Mouse (Mus musculus) midbrain, embryonic 15.5 days (tissue): ENCODE results near the gene Trappc6a. TPM values are rescaled to one million over a fixed set of nuclear protein-coding genes. Genes with fewer than 3 reads are reported as not detected.

Source experiments
- ATAC-seq: fragments of 200-750 bp; cut with Nextera tagmentation; replicated peaks from 2 replicates; pipeline ENCODE4 v1.8.0; 2017; ENCODE audit warnings: moderate TSS enrichment
- H3K27ac ChIP-seq: fragments of 300-500 bp; sonication (generic); 2 replicates; pipeline ENCODE4 v1.5.1; 2015; ENCODE audit warnings: mild to moderate bottlenecking, inconsistent platforms
- H3K27me3 ChIP-seq: fragments of 300-500 bp; sonication (generic); replicated peaks from 2 replicates; pipeline ENCODE4 v1.6.1; 2015; ENCODE audit warnings: inconsistent platforms
- H3K36me3 ChIP-seq: fragments of 300-500 bp; sonication (generic); replicated peaks from 2 replicates; pipeline ENCODE4 v1.6.1; 2015; ENCODE audit warnings: inconsistent platforms
- H3K4me1 ChIP-seq: fragments of 300-500 bp; sonication (generic); 2 replicates; pipeline ENCODE4 v1.6.1; 2015; ENCODE audit warnings: inconsistent platforms
- H3K4me2 ChIP-seq: fragments of 300-500 bp; sonication (generic); 2 replicates; pipeline ENCODE4 v1.6.1; 2015; ENCODE audit warnings: inconsistent platforms, mild to moderate bottlenecking, moderate library complexity
- H3K4me3 ChIP-seq: fragments of 300-500 bp; sonication (generic); 2 replicates; pipeline ENCODE4 v1.5.1; 2015; ENCODE audit warnings: mild to moderate bottlenecking, inconsistent platforms
- H3K9ac ChIP-seq: fragments of 300-500 bp; sonication (generic); 2 replicates; pipeline ENCODE4 v1.6.1; 2015; ENCODE audit warnings: mild to moderate bottlenecking, inconsistent platforms
- H3K9me3 ChIP-seq: fragments of 300-500 bp; sonication (generic); 2 replicates; pipeline ENCODE4 v1.6.1; 2016; ENCODE audit warnings: inconsistent platforms
- WGBS: fragments of 180-500 bp; shearing (Covaris S2); methylation state at CpG from one replicate; pipeline ENCODE4 v1.1.7; 2015; ENCODE audit warnings: mixed read lengths; 5-methylcytosine and 5-hydroxymethylcytosine counted together
- polyA plus RNA-seq: library from polyadenylated mRNA; unstranded; fragments of >200 nt; fragmentation: Nextera tagmentation; extraction: Ambion mirVana; gene quantifications from 2 replicates; pipeline ENCODE4 v1.2.1, GENCODE M21; 2015

Trappc6a gene
- polyA plus RNA-seq, 1 experiment from 2014 or later, result 38.3 TPM

DNA sequence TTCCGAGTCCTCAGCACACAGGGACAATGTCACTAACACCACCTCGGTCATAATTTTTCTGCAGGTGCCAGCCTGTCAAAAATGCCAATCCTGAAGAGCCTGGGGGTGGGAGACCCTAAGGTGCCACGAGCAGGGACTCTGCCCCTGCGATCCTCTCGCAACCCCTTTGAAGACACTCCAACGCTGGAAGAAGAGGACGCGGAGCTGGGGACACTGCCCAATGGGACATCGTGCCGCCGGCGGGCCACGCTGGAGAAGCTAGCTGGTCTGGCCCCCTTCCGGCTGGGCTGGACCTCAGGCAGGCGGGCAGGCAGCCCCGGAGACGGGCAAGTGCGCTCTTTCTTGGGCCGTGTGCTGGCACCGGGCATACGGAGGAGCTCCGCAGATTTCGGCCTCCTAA is 38.8 kb upstream of the Trappc6a start:
- Histone ChIP-seq H3K4me1 (peaks cover 13% of the 10 kb centered on the region), H3K36me3 (no peaks in the 10 kb centered on the region), H3K4me3 (peak overlapping the region; percentile 2; the same call in 1 of the 2 replicates), H3K9me3 (no peaks in the 10 kb centered on the region), H3K27me3 (peaks cover 72% of the 10 kb centered on the region), H3K9ac (no peak overlapping the region), H3K27ac (no peak overlapping the region), H3K4me2 (no peak overlapping the region)
- 18% methylated on average over 23 of the region's 23 CpGs for WGBS
- ATAC-seq, result no peak

DNA sequence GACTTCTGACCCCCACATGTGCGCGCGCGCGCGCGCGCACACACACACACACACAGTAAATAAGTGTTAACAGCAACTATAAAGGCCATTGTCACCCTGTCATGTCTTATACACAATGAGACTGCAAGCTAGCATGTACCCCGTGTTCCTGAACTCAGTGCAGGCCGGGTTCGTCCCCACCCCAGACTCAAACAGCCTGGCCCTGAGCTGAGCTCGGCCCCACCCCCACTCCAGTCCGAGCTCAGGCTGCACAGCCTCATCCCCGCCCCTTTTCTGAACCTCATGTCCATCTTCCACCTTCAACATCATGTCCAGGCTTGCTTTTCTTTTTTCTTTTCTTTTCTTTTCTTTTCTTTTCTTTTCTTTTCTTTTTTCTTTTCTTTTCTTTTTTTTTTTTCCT is 37.9 kb upstream of the Trappc6a start:
- WGBS, result 20% methylated on average over 14 of the region's 14 CpGs
- peaks cover 10% of the 10 kb centered on the region for H3K4me1 ChIP-seq
- no peak overlapping the region for H3K4me3 ChIP-seq
- H3K9ac ChIP-seq, result no peak overlapping the region
- H3K36me3 ChIP-seq, result no peaks in the 10 kb centered on the region
- H3K27me3 ChIP-seq, result peaks cover 67% of the 10 kb centered on the region
- H3K27ac ChIP-seq, result no peak overlapping the region
- no peak overlapping the region for H3K4me2 ChIP-seq
- no peak for ATAC-seq
- H3K9me3 ChIP-seq, result no peaks in the 10 kb centered on the region

DNA sequence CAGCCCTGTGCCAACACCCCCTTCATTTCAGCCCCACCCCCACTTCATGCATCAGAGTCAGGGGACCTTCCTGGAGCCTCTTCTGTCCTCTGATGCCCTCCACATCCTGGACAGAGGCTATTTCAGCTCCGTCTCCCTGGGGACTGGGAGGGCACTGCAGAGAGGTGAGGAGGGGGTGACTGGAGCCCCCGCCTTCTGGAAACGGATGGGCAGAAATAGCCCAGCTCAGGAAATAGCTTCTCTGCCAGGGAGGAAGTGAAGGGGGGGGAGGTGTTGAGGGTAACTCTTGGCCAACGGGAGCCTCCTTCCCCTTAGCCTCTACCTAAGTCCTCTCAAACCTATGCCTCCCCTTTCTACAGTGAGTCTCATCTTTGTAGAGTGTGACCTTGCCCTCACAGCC is 35.8 kb upstream of the Trappc6a start:
- H3K9ac ChIP-seq, result no peak overlapping the region
- H3K27me3 ChIP-seq, result peaks cover 65% of the 10 kb centered on the region
- no peak overlapping the region for H3K4me3 ChIP-seq
- WGBS, result 40% methylated on average over 4 of the region's 4 CpGs
- peaks cover 10% of the 10 kb centered on the region for H3K4me1 ChIP-seq
- no peaks in the 10 kb centered on the region for H3K9me3 ChIP-seq
- ATAC-seq, result no peak
- no peak overlapping the region for H3K27ac ChIP-seq
- no peaks in the 10 kb centered on the region for H3K36me3 ChIP-seq
- no peak overlapping the region for H3K4me2 ChIP-seq

DNA sequence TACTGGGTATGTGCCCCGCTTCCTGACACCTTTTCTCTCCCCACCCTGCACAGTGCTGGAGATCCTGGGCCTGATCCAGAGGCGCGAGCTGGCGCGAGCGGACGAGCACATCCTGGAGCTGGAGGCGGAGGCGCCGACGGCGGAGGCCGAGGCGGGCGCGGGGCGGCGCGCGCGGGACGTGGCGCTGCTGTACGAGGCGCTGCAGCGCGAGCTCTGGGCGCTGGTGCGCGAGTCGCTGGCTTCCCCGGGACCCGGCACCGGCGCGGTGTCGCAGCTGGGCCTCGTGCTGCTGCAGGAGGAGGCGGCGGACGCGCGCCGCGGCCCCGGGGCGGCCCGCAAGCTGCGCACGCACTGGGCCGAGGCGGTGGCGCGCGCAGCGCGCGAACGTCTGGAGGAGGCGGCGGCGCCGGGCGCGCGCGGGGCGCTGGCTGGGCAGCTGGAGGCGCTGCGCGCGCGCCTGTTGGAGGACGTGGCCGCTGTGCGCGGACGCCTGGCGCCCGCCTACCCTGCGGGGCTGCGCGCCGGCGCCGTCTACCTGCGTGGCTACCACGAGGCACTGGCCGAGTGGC is 34.2 kb upstream of the Trappc6a start:
- Histone ChIP-seq H3K27me3 (peaks cover 69% of the 10 kb centered on the region), H3K4me3 (peak overlapping the region; percentile 49), H3K4me2 (peak overlapping the region; percentile 78), H3K4me1 (peaks cover 10% of the 10 kb centered on the region), H3K36me3 (no peaks in the 10 kb centered on the region), H3K27ac (peak overlapping the region; percentile 85), H3K9me3 (no peaks in the 10 kb centered on the region), H3K9ac (peak overlapping the region; percentile 54)
- peak; percentile 94 for ATAC-seq
- whole genome bisulfite sequencing, result under 1% methylated on average over 84 of the region's 89 CpGs

DNA sequence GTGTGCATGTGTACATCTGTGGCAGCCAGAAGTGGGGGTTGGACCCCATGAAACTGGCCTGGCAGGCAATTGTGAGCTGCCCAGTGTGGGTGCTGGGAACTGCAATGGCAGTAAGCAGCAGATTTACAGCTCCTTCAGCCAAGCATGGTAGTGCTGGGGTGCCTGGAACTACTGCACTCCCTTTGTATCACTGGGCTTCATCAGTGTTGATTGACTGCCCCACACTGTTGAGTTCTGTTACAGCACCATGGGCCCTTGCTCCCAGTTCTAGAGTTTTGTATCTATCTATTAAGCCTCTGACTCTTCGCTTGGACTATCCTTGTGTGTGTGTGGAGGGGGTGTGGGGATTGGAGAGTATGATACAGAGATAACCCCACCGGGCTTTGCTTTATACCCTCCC is 31.1 kb upstream of the Trappc6a start:
- 66% methylated on average over 2 of the region's 2 CpGs for WGBS
- no peak overlapping the region for H3K9ac ChIP-seq
- H3K4me1 ChIP-seq, result peaks cover 10% of the 10 kb centered on the region
- peaks cover 47% of the 10 kb centered on the region for H3K27me3 ChIP-seq
- no peak for ATAC-seq
- no peaks in the 10 kb centered on the region for H3K9me3 ChIP-seq
- H3K27ac ChIP-seq, result no peak overlapping the region
- H3K4me3 ChIP-seq, result no peak overlapping the region
- H3K4me2 ChIP-seq, result no peak overlapping the region
- H3K36me3 ChIP-seq, result no peaks in the 10 kb centered on the region

DNA sequence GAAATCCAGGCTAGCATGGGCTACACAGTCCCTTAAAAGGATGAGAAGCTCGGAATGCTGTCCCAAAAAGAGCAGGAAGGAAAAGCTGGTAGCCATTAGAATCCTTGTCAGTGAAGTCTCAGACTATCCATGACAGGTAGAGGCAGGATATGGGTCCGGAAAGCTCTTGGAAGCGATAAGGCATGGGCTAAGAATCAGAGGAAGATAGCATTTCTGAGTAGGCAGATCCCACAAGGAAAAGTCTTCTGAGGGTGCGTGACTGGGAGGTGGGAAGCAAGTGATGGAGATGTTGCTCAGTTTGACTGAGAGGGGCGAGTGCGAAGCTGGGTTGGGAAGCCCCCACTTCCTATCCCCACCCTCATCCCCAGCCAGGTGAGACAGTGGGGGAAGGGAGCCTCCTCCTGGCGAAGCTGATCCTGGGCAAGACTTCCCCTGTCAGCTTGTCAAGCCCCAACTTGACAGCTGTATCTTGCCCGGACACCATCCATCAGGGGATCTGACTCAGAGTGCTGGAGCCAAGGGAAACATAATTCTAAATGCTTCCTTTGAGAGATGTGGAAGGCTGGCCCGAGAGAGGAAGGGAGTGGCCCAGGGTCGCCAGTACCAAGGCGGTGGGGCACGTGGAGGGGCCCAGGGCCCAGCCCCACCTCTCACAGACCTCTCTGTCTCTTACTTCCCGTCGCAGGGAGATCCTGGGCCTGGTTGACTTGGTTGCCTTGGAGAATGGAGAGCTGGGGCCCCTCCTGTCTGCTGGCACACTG is 30.4 kb upstream of the Trappc6a start:
- Histone ChIP-seq H3K4me3 (no peak overlapping the region), H3K27me3 (peaks cover 40% of the 10 kb centered on the region), H3K4me1 (peaks cover 10% of the 10 kb centered on the region), H3K36me3 (no peaks in the 10 kb centered on the region), H3K4me2 (no peak overlapping the region), H3K9me3 (no peaks in the 10 kb centered on the region), H3K27ac (no peak overlapping the region), H3K9ac (no peak overlapping the region)
- 30% methylated on average over 14 of the region's 14 CpGs for WGBS
- ATAC-seq, result no peak

DNA sequence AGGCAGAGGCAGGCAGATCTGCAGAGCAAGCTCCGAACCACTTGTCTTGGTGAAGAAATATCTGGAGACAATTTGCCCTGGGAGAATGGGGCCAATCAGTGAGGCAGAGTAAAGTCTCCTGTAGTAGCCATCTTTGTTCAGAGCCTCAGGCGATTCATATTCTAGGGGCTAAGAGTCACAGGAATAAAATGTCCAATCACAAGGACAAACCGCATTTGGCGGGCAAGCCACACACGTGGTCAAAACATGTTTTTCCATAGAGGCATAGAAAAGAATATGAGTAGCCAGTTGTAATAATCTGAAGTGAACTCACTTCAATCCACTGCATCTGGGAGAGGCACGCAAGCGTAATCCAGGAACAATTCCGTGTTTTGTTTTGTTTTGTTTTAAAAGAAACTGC is 24.9 kb upstream of the Trappc6a start:
- H3K4me1 ChIP-seq, result no peaks in the 10 kb centered on the region
- H3K4me2 ChIP-seq, result no peak overlapping the region
- no peak for ATAC-seq
- H3K27me3 ChIP-seq, result peaks cover 13% of the 10 kb centered on the region
- H3K9me3 ChIP-seq, result no peaks in the 10 kb centered on the region
- H3K9ac ChIP-seq, result no peak overlapping the region
- no peaks in the 10 kb centered on the region for H3K36me3 ChIP-seq
- 84% methylated on average over 8 of the region's 8 CpGs for WGBS
- no peak overlapping the region for H3K27ac ChIP-seq
- no peak overlapping the region for H3K4me3 ChIP-seq

DNA sequence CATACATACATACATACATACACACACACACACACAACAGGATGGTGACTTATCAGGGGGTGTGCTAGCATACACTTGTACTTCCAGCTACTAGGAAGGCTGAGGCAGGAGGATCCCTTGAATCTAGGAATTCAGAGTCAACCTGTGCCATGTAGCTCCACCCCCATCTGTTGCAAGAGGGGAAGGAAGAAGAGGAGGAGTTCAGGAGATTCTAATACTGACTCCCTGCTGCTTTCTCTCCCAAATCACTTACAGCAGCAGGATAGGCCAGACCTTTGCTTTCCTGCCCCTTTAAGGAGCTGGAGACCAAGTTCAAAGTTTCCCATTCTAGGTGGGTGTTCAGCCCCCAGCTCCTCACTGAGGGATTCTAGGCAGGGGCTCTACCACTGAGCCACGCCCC is 22.7 kb upstream of the Trappc6a start:
- Histone ChIP-seq H3K4me3 (no peak overlapping the region), H3K27me3 (peaks cover 32% of the 10 kb centered on the region), H3K27ac (no peak overlapping the region), H3K36me3 (no peaks in the 10 kb centered on the region), H3K9ac (no peak overlapping the region), H3K9me3 (no peaks in the 10 kb centered on the region), H3K4me1 (peaks cover 8% of the 10 kb centered on the region; the same call in 1 of the 2 replicates), H3K4me2 (no peak overlapping the region)
- no peak for ATAC-seq
- WGBS, result 94% methylated on average over 1 of the region's 1 CpGs

DNA sequence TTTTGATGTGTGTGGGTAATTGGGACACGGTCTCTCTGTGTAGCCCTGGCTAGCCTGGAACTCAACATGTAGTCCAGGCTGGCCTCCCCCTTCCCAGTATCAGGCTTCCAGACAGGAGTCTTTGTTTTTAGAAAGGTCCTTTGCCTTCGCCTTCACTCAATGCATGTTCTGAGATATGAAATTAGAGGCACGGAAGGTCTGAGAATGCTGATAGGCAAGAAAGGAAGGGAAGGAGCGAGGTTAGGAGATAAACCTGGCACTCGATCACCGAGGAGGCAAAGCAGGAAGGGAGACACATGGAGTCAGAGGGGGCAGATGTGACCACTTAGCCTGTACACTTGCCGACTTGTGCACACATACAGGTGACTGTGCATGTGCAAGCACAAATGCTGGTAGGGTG is 21.6 kb upstream of the Trappc6a start:
- Histone ChIP-seq H3K4me1 (peaks cover 9% of the 10 kb centered on the region; the same call in 1 of the 2 replicates), H3K4me2 (no peak overlapping the region), H3K36me3 (no peaks in the 10 kb centered on the region), H3K9me3 (no peaks in the 10 kb centered on the region), H3K9ac (no peak overlapping the region), H3K27me3 (peaks cover 43% of the 10 kb centered on the region), H3K27ac (no peak overlapping the region), H3K4me3 (no peak overlapping the region)
- 93% methylated on average over 7 of the region's 7 CpGs for WGBS
- no peak for ATAC-seq

DNA sequence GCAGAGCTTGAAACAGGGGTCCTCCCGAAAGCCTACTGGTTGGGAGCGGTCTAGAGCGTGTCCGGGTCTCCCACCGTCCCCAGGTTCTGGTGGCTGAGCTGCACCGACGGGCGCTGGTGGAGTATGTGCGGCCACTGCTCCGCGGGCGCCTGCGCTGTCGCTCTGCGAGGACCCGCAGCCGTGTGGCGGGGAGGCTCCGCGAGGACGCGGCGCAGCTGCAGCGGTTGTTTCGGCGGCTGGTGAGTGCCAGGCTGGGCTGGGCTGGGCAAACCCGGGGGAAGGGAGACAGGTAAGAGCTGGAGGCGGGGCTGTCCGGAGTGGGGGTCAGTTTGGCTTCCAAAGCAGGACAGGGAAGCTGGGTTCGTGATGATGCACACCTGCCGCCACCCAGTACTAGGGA is 18.7 kb upstream of the Trappc6a start:
- 7% methylated on average over 29 of the region's 31 CpGs for WGBS
- Histone ChIP-seq H3K27ac (no peak overlapping the region), H3K4me2 (peak overlapping the region; percentile 56), H3K9me3 (no peaks in the 10 kb centered on the region), H3K4me1 (peaks cover 13% of the 10 kb centered on the region; the same call in 1 of the 2 replicates), H3K4me3 (peak overlapping the region; percentile 32), H3K27me3 (peaks cover 54% of the 10 kb centered on the region), H3K36me3 (no peaks in the 10 kb centered on the region), H3K9ac (peak overlapping the region; percentile 12; the same call in 1 of the 2 replicates)
- peak; percentile 63 for ATAC-seq

DNA sequence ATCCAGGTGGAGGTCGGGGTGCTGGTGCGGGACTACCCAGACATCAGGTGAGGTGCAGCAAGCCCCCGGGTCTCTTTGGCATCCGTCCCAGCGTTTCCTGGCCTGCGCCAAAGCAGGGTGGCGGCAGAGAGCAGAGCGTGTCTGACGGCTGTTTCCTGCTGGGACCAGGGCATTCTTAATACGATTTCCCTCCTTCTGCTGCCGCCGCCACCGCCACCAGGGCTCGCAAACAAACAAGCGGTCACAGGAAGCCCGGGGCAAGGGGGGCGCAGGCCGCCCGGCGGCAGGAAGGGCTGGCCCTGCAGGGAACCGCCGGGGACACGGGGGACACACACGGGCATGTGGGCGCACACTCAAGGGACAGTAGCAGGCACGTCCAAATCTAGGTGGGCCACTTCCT is 16.5 kb upstream of the Trappc6a start:
- peak overlapping the region; percentile 34 for H3K4me2 ChIP-seq
- ATAC-seq, result no peak
- H3K9ac ChIP-seq, result peak overlapping the region; percentile 13; the same call in 1 of the 2 replicates
- no peak overlapping the region for H3K27ac ChIP-seq
- no peaks in the 10 kb centered on the region for H3K9me3 ChIP-seq
- no peaks in the 10 kb centered on the region for H3K36me3 ChIP-seq
- peaks cover 59% of the 10 kb centered on the region for H3K27me3 ChIP-seq
- 4% methylated on average over 26 of the region's 26 CpGs for WGBS
- H3K4me3 ChIP-seq, result peak overlapping the region; percentile 22
- H3K4me1 ChIP-seq, result peaks cover 13% of the 10 kb centered on the region; the same call in 1 of the 2 replicates

DNA sequence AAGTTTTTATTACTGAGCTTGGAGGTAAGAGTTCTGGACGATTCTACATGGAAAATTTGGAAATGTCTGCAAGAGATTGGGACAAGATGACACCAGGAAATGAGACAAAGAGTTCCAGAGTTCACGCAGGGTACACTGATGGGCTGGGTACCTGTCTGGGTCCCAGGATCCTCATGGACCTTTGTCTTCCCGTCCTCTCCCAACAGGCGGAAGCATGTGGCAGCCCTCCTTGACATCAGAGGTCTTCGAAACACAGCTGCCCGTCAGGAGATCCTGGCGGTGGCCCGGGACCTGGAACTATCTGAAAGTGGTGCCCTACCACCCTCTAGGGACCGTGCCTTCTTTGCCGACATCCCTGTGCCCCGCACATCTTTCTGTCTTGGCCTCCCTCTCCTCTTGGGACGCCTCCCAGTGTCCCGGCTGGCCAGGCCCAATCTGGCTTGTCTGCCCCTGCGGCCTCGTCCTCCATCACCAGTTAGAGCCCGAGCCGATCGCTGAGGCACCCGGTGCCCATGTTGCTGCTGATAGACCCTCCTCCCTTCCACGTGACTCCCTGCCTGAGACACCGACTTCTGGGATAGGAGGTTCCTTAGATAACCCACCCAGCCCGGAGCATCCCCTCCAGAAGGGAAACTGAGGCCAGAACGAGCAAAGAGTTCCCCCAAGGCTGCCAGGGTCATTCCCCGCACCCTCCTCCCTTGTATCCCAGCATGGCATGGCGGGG is 13.3 kb upstream of the Trappc6a start:
- Histone ChIP-seq H3K9me3 (no peaks in the 10 kb centered on the region), H3K4me3 (no peak overlapping the region), H3K27ac (no peak overlapping the region), H3K36me3 (no peaks in the 10 kb centered on the region), H3K27me3 (peaks cover 32% of the 10 kb centered on the region), H3K4me1 (peaks cover 6% of the 10 kb centered on the region; the same call in 1 of the 2 replicates), H3K9ac (no peak overlapping the region), H3K4me2 (no peak overlapping the region)
- no peak for ATAC-seq
- 85% methylated on average over 25 of the region's 25 CpGs for WGBS
